In the genomic region with DNA sequence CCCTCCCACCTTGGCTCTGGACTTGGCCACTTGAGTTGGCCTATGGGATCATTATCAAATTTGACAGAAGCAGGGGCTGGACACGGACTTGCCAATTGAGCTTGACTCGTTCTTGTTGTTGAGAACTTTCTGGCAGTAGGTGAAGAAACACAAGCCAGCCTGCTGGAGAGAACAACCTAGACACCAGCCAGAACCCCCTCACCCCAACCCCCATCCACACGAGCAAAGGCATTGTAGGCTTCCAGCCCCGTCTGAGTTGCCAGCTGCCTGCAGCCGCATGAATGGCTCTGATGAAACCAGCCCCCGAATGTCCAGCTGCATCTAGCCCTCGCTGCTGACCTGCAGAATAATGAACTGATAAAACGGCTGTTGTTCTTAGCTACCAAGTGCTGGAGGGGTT, we compare ENCODE assay signal across 9 mouse cellular contexts.
A peak's percentile ranks its signal among the peaks of the same experiment; 100 is the strongest.
DNase-seq lines count a peak whose midpoint lies in the region; ATAC-seq and TF ChIP-seq lines count a peak whose summit lies in the region.
"Had no signal": no experiment of that assay in that cellular context is flagged by ENCODE, and none has a peak within 500 bp of the region (broad histone marks: within the 10 kb centered on the region; RNA-seq: fewer than 3 reads in every experiment).

No protein-coding gene starts in this region.

- peak overlapping the region; percentile 84 for H3K27ac ChIP-seq in heart, embryonic 10.5 days
- H3K27ac ChIP-seq in midbrain, postnatal 0 days (ENCODE audit: low read depth, low read length): no peak overlapping the region
- H3K27ac ChIP-seq: liver, embryonic 13.5 days had no signal

- peak; percentile 66 to 75 for DNase-seq in cerebellum, postnatal 14 days
- no peak for DNase-seq in cerebellum, adult 9-10 months
- peak; percentile 45 for DNase-seq in embryo, embryonic 10.5 days (ENCODE audit: low spot score)
- DNase-seq in heart, embryonic 10.5 days (ENCODE audit: low spot score): peak; percentile 81
- peak; percentile 48 to 88 for DNase-seq in layer of hippocampus, postnatal 14 days (ENCODE audit: low spot score in 2 of 2)
- DNase-seq in midbrain, postnatal 0 days (ENCODE audit: low spot score): peak; percentile 76
- DNase-seq in spleen, adult 18-20 months: no peak
- no peak for DNase-seq in MN1 (ENCODE audit: low spot score)
- DNase-seq: liver, embryonic 13.5 days had no signal

- no peak overlapping the region for H3K9ac ChIP-seq in midbrain, postnatal 0 days (replicated peaks; ENCODE audit: low read length, poor library complexity, severe bottlenecking)
- H3K9ac ChIP-seq: liver, embryonic 13.5 days had no signal

- no peak for TF ChIP-seq CTCF in midbrain, postnatal 0 days (IDR thresholded peaks at IDR 0.05)

- H3K4me2 ChIP-seq in midbrain, postnatal 0 days (ENCODE audit: low read depth, low read length, poor library complexity, severe bottlenecking): peak overlapping the region; percentile 15; the same call in 1 of the 2 replicates
- H3K4me2 ChIP-seq: liver, embryonic 13.5 days had no signal

- no peaks in the 10 kb centered on the region for H3K36me3 ChIP-seq in heart, embryonic 10.5 days
- H3K36me3 ChIP-seq in midbrain, postnatal 0 days (ENCODE audit: insufficient read depth, low read length): no peaks in the 10 kb centered on the region
- H3K36me3 ChIP-seq: liver, embryonic 13.5 days had no signal

- H3K4me1 ChIP-seq in heart, embryonic 10.5 days: peaks cover 43% of the 10 kb centered on the region
- H3K4me1 ChIP-seq in midbrain, postnatal 0 days (ENCODE audit: insufficient read depth, low read length): peaks cover 5% of the 10 kb centered on the region

- ATAC-seq in midbrain, postnatal 0 days (ENCODE audit: low FRiP score): 0 out of 2 replicates have a peak, but pooled peaks have one; percentile 38

- no peaks in the 10 kb centered on the region for H3K9me3 ChIP-seq in heart, embryonic 10.5 days
- H3K9me3 ChIP-seq in midbrain, postnatal 0 days (ENCODE audit: low read length): no peaks in the 10 kb centered on the region
- H3K9me3 ChIP-seq: liver, embryonic 13.5 days had no signal

- WGBS in heart, embryonic 10.5 days: 4% methylated on average over 8 of the region's 8 CpGs
- 16% methylated on average over 8 of the region's 8 CpGs for WGBS in midbrain, postnatal 0 days

- peak overlapping the region; percentile 35 for H3K4me3 ChIP-seq in heart, embryonic 10.5 days
- no peak overlapping the region for H3K4me3 ChIP-seq in midbrain, postnatal 0 days (ENCODE audit: low read depth, low read length)
- H3K4me3 ChIP-seq: liver, embryonic 13.5 days had no signal

- no peaks in the 10 kb centered on the region for H3K27me3 ChIP-seq in heart, embryonic 10.5 days (ENCODE audit: insufficient read depth, poor library complexity, severe bottlenecking)
- H3K27me3 ChIP-seq in midbrain, postnatal 0 days (ENCODE audit: insufficient read depth, low read length): no peaks in the 10 kb centered on the region

Comparison
In these comparisons a context has a peak if more than half of its experiments do, and no peak if none do; other contexts are left out.
1. DNase-seq: peak in cerebellum, postnatal 14 days (2 of 2), embryo, embryonic 10.5 days (single experiment), heart, embryonic 10.5 days (single experiment), layer of hippocampus, postnatal 14 days (2 of 2) and midbrain, postnatal 0 days (single experiment); none in cerebellum, adult 9-10 months (single experiment), spleen, adult 18-20 months (0 of 2) and MN1 (single experiment).